Mouse (Mus musculus): Measurements from ENCODE around the gene Scgb2b24.

The Scgb2b24 gene

GRCm38 (mm10) chr7:33739212-33739611, at the start of gene Scgb2b24:
Gene Scgb2b24 (minus strand): TSS chr7:33739312.
- DNase-seq: no peak

GRCm38 (mm10) chr7:33743499-33743898, 4.4 kb upstream of the Scgb2b24 start, which contains the start of gene Scgb1b24:
Gene Scgb1b24 (plus strand): TSS chr7:33743799.
- DNase-seq: no peak

GRCm38 (mm10) chr7:33689864-33690263, 49.2 kb downstream of the Scgb2b24 start:
- DNase-seq: no peak
